Mouse (Mus musculus): Measurements from ENCODE around the gene Tmem267.
"Not testable (repeated sequence)": the region's sequence is repeated elsewhere in the genome, so short reads cannot be mapped to it uniquely, and the experiment has no call there.

Tmem267 gene

GRCm38 (mm10) chr13:119487880-119488580 is at the start of gene Tmem267, which contains the start of gene 3110070M22Rik:
Tmem267 (plus strand) TSS chr13:119488039.
3110070M22Rik (minus strand) TSS chr13:119488383.
- peak; percentile 75 to 86 for DNase-seq

DNA sequence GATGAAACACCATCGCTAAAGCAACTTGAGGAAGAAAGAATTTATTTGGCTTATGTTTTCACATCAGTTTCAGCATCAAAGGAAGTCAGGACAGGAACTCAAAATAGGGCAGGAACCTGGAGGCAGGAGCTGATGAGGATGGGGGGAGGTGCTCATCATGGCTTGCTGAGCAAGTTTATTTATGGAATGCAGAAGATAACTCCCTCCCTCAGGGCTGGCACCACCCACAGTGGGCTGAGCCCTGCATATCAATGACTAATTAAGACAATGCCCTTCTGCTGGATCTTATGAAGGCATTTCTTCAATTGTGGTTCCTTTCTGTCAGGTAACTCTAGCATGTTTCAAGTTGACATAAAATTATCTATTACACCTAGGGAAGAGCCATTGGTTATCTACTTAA is 45.6 kb upstream of the Tmem267 start:
- DNase-seq = no peak

- DNase-seq = no peak
Observed at GRCm38 (mm10) chr13:119453563-119453962, 34.3 kb upstream of the Tmem267 start.

GRCm38 (mm10) chr13:119455082-119455481 is 32.8 kb upstream of the Tmem267 start:
- DNase-seq = no peak

DNA sequence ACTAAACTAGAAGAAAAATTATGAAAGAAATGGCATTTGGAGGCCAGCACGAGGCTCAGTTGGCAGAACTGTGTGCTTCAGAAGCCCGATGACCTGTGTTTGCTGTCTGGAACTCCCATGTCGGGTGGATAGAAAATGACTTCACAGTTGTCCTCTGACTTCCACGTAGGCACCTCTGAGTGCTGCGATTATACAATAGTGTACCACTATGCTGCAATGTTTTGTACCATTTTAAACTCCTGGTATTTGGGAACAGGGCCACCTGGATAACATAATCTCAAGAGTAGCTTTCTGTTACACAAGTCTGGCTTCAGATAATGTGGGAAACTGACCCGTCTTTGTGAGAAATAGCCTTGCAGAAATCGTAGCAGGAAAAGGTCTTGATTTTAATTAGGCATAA is 31.5 kb upstream of the Tmem267 start:
- no peak for DNase-seq

- DNase-seq = no peak
Observed at GRCm38 (mm10) chr13:119461900-119462595, 25.8 kb upstream of the Tmem267 start.

DNA sequence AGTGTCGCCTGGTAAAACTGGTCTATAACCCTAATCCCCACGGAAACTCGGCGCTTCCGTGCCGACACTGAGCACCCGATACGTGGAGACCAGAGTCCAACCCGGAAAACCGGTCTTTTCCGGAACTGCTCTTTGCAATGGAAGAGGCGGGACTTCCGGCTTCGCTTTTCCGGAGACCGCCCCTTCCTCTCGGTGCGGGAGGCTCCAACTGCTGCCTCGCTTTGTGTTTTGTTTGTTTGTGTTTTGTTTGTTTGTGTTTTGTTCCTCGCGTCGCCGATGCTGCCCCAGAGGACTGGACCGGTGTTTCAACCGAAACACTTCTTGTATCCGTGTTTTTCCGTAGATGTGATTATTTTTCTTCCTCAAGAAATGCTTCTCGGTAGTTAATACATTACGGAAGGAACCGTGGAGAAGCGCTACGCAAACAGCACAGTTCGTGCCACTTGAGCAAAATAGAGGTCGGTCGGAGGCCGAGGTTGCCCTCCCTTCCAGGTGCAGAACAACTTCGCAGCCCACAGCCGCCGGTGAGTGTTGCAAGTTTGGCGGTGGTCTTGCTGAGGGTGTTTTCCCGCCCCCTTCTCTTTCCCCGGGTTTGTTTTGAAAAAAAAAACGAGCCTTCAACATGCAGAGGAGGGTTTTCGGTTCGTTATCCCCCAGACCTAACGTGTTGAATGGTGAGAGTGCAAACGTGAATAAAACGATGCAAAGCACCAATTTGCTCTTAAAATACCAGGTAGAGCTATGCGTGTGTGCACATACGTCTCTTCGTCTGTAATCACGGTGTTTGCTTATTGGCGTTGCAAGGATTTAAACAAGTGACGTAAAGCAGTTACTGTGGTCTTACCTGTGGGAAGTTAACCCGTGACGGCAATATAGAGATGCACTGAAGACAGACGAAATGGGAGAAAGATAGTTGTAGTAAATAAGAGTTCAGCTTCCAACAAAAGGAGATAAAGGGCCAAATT is 25.0 kb upstream of the Tmem267 start, which contains the start of gene 4833420G17Rik:
4833420G17Rik (plus strand) TSS at position 173 of the 965 bp plus-strand sequence.
- peak; percentile 72 to 80 for DNase-seq

DNA sequence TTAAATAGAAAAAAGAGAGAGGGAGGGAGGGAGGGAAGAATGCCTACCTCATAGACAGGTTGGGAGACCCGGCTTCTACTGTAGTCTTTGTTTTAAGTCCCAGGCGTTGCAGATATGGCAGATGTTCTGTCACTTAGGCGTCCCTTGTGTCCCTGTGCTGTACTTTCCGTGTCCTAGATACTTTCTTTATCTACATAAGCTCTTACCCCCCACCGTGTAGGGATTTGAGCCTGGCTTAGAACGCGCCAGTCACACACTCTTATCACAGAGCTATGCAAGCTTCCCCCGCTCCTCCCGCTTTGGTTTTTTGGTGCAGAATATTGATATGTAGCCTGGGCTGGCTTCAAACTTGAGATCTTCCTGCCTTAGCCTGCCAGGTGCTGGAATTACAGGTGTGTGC is 11.2 kb upstream of the Tmem267 start:
- DNase-seq = no peak

DNA sequence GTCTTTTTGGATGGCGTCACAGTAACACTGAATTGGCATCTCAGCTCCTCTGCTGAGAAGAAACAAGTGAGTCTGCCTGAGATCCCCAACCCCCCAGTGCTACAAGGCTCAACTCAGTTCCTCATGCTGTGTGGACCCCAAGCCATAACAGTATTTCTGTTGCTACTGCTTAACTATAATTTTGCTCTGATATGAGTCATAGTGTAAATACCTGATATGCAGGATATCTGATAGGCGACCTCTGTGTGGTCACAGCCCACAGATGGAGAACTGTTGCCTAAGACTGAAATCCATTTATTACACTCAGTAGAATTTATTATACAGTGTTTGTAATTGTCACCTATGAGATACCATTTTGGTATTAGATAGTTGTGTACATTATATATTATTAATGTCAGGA is 10.1 kb upstream of the Tmem267 start:
- DNase-seq = no peak

DNA sequence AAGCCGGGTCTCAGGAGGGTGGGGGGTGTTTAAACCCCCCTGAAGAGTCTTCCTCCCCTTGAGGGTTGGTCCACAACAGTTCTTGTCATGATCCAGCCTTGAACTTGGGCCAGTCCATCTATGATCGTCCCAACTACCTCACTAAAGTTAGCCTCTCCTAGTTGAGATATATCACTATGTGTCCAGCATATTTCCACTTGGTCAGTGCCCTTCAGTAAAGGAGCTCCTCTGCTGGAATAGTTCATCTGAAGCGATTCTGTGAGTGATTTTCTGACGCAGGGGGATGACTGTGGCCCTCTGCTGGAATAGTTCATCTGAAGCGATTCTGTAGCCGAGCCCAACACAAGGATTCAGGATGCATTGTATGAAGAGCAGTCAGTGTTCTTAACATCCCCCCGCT is 485 bp upstream of the Tmem267 start:
- DNase-seq = no peak

DNA sequence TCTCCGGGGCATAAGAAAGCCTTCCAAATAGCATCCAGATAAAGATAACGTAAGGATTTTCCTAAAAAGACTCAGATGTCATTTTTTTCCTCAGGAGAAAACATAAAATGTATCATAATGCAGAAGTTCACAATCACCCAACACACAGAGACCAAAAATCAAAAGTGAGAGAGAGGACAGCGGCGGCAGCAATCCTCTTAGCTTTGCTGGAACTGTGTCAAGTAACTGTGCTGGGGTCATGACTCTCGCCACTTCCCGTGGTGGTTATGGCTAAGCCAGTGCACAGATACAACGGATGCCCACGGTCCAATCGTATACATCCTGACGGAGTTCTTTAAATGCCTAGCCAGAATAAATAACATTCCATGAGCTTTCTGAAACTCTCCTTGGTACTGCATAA is 4.2 kb downstream of the Tmem267 start:
- DNase-seq = not testable (repeated sequence)

GRCm38 (mm10) chr13:119494938-119495337 is 7.1 kb downstream of the Tmem267 start:
- DNase-seq = not testable (repeated sequence)

DNA sequence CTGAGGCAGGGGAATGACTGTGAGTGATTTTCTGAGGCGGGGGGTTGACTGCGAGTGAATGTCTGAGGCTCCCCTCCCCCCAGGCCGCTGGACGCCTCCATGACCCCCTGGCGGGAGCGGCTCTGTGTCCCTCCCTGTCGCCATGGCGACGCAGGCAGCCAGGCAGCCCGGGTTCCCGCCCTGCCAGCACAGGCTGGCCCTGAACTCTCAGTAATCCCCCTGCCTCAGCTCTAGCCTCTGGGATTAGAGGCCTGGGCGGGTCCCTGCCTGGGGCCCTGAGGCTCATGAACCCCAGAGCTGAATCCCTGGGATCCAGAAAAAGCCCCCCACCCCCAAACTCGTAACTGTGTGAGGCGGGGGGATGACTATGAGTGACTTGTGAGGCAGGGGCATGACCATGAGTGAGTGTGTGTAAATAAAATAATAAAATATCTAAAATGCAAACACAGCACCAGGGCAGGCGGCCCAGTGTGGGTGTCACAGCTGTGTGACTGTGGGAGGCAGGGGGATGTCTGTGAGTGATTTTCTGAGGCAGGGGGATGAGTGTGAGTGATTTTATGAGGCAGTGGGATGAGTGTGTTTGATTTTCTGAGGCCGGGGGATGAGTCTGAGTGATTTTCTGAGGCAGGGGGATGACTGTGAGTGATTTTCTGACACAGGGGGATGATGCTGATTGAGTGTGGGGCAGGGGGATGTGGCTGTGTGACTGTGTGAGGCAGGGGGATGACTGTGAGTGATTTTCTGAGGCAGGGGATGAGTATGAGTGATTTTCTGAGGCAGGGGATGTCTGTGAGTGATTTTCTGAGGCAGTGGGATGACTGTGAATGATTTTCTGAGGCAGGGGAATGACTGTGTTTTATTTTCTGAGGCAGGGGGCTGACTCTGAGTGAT is 108.7 kb downstream of the Tmem267 start:
- peak in 1 of 2 experiments; percentile 51 for DNase-seq

- not testable (repeated sequence) for DNase-seq
Observed at GRCm38 (mm10) chr13:119598466-119598865, 110.6 kb downstream of the Tmem267 start.

GRCm38 (mm10) chr13:119599066-119599465 is 111.2 kb downstream of the Tmem267 start:
- peak in 1 of 2 experiments; percentile 46 for DNase-seq

GRCm38 (mm10) chr13:119599498-119599897 is 111.7 kb downstream of the Tmem267 start:
- not testable (repeated sequence) for DNase-seq

- DNase-seq = peak; percentile 29 to 40
Observed at GRCm38 (mm10) chr13:119600166-119600565, 112.3 kb downstream of the Tmem267 start.

- peak; percentile 38 to 45 for DNase-seq
Observed at GRCm38 (mm10) chr13:119602688-119603331, 115.0 kb downstream of the Tmem267 start.

- not testable (repeated sequence) for DNase-seq
Observed at GRCm38 (mm10) chr13:119603890-119604289, 116.1 kb downstream of the Tmem267 start.

DNA sequence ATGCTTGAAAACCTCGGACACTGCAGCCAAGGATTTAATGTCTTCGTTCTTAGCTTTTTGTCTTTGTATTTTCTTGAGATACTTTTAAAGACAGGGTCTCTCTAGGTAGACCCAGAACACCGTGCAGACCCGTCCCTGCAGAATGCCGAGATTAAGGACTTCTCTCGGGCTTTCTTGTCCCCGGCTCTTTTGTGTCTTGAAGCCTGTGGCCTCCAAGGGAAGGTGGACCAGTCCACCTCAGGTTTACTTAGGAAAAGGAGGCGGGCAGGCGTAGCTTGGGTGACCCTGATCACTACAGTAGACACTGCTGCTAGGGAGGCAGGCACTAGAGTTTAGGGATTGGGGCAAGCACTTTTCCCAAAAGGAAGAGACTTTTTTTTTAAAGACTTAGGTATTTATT is 116.5 kb downstream of the Tmem267 start:
- not testable (repeated sequence) for DNase-seq

GRCm38 (mm10) chr13:119618841-119619240 is 131.0 kb downstream of the Tmem267 start:
- DNase-seq = no peak

Measured in spleen, adult 18-20 months (tissue).